Mouse (Mus musculus) T-helper 17 cell (primary cell): ENCODE measurements around the gene Cux2.

Experiments
- in situ Hi-C, 2 experiments: fragments of 300-600 bp; cut with MboI, MseI; formaldehyde crosslinking; loops; 1 replicate in 1 of 2; 2 replicates in 1 of 2; pipeline ENCODE4 v1.15.1; 2025; ENCODE audit warnings: high pct_unique_total_duplicates in 2 of 2

The Cux2 gene

DNA sequence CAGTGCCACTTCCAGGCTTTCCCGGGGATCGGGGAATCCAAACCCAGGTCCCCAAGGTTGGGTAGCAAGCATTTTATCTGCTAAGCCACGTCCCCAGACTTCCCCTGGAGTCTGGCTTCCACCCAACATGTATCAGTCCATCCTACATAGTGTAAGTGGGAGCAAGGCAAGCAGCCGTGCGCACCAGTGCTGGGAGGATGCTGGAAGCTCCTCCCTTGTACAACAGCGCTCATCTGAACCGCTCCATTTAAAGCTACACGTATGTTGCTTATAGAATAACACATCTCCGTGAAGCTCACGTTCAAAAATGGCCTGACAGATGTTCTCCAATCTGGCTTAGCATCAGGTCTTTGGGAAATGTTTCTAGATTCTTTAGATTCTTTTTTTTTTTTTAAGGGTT, 86.9 kb downstream of the Cux2 start:
- in situ Hi-C loops = no loop called here

GRCm38 (mm10) chr5:121962359-121962758, 87.5 kb downstream of the Cux2 start:
- in situ Hi-C loops = no loop called here

DNA sequence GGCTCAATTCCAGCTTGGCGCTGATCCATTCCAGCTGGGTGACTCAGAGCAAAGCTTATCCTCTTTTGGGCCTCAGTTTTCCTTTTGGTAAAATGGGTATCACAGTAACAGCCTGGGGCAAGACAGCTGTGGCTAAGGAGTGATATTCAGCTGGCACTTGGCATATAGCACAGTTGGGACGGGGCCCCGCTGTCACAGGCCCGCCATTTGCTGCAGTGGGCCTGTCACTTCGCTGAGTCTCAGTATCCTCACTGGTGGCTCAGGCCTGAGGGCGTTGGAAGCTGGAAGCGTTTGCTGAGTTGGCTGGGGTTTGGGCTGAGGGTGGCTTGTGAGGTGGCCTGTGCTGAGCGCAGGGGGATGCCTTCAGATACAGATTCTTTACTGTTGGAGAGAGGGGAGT, 88.6 kb downstream of the Cux2 start:
- in situ Hi-C loops = no loop called here

DNA sequence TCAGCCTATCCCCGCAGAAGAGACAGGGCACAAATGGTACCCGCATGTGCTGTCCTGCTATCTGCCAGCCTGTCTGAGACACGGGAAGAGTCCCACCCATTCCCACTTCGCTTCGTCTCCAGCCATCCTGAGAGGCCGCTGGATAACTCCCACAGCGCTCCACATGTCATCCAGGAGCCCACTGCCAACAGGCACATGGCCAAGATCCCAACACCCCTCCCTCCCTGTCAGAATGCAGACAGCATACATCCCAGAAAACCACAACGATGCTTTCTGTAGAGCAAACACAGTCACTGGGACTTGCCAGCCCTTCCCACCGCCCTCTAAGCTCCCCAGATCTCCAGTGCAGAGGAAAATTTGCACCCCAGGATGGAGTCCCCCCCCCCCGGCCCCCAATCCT, 90.2 kb downstream of the Cux2 start:
- in situ Hi-C loops = loop anchor here in 1 of 2 experiments (5.0 kb wide), 1 partner anchor 83 kb away; no protein-coding TSS in a partner anchor

- in situ Hi-C loops = loop anchor here in 1 of 2 experiments (5.0 kb wide), 1 partner anchor 84 kb away; no protein-coding TSS in a partner anchor
Observed at GRCm38 (mm10) chr5:121958551-121958950, 91.4 kb downstream of the Cux2 start.

DNA sequence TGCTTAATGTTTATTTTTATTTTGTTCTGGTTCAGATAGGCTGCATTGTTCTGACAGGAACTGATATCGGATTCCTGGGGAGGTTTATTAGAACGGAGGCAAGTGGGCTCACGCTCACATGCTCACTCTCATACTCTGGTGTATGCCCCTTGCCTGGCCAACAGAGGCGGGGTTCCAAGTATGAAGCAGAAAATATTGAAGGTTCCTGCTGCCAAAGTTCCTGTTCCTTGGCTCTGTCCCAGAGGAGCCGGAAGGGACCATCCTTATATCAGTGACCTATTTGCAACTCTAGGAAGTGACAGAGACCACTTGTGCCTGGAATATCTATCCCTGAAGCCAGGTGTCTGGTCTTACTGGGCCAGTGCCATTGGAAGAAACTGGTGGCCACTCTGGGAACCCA, 94.1 kb downstream of the Cux2 start:
- in situ Hi-C loops = loop anchor here in 1 of 2 experiments (5.0 kb wide), 1 partner anchor 86 kb away; no protein-coding TSS in a partner anchor

DNA sequence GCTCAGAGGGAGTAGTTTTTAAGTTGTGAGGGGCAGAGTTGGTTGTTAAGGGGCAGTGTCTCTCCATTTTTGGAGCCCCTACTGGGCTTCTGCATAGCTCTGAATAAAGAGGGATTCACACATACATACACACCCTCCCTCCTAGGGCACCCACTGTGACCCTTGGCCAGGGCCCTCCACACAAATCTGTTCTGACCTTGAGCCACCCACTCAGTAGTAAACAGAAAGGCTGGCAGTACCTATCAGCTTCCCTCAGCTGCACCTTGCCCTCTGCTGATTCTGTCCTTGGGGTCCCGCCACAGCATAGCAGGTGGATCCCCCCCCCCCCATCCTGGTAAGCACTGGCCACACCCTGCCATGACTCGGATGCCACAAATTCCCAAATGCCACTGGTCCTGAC, 99.7 kb downstream of the Cux2 start:
- in situ Hi-C loops = no loop called here

- in situ Hi-C loops = no loop called here
Observed at GRCm38 (mm10) chr5:121949050-121949443, 100.9 kb downstream of the Cux2 start.

DNA sequence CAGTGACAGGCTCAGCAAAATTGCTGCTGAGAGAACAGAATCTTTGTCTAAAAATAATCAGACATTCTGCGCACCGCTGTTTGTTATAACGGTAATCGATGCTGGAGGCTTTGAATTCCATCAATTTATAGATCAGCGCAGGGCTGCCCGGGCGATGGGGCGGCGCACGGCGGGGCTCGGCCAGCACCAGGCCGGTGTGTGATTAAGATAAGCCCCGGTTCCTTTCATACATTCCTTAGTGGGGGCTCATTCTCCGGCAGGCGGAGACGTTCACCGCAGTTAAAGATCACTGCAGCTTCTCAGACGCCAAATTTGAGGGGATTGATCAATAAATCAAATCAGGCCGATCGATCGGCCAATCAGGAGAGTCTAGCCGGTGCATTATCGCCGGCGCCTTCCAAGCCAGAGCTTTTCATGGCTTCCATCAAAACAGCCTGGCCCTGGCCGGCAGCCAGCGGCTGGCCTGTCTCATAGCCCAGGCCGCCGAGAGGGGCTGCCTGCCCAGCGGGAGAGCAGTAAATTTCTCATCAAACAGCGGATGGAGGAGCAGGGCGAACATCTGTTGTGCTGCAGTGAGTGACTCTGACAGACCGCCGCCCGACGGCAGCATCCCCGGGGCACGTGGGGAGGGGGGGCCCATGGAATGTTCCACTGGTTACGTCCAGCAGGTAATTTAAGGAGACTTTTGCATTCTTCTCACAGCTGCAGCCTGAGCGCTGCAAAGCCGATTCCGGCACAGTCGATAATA, 101.4 kb downstream of the Cux2 start:
- in situ Hi-C loops = no loop called here

DNA sequence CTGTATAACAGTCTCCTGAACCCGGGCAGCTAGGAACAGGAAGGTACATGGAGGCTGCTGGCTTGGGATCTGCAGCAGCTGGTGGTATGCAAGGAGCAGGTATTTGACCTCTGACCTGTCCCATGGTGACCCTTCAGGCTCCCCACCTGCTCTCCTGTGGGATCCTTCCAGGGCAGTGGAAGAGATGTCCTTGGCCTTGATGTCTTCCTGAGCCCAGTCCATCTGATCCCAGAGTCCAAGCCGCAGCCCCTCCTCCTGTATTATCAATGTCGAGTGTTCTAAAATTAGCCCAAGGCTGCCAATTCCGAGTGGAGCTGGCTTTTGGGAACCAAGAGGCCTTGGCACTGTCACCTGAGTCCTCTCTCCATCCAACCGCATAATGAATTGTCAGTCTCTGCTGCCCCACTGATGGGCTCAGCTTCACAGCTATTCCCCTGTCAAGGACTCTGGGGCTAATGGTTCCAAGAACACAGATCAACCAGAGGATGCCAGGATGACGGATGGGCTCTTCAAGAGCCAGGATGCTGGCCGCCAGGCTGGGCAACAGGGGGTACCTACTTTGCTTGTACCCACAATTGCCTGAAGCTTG, 103.2 kb downstream of the Cux2 start:
- in situ Hi-C loops = no loop called here

DNA sequence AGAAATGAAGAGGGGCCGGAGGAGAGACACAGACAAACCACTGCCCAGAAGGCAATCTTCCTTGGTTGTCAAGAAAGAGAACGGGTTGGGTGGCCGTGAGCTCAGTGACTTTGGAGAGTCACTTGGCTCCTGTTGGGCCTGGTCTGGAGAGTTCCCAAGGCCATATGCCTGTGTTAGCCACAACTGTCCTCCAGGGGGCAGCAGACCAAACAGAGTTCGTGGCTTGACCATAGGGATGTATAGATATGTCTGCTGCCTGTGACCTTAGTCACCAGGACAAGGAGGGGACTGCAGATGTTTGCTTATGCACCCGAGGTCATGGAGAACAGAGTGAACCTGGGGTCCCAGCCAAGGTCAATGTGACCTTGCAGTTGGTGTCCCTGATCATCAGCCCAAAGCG, 104.1 kb downstream of the Cux2 start:
- in situ Hi-C loops = no loop called here

- in situ Hi-C loops = no loop called here
Observed at GRCm38 (mm10) chr5:121944021-121944790, 105.7 kb downstream of the Cux2 start.

DNA sequence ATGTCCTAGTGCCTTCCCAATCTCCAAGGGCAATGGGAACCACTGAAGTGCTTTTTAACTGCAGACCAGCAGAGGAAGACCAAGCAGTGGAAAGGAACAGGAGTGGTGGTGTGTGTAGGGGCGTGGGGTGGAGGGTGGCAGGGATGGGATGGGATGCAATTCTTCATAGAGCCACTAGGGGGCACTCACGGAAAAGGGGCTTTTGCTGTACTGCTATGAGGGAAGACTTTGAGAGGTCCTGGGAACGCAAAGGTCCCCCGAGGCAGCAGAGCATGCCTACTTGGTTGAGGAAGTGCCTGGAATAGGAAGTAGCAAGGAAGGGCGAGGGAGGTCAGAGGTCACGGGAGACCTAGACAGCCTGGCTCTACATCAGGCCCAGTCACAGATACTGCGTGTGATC, 106.4 kb downstream of the Cux2 start:
- in situ Hi-C loops = no loop called here

DNA sequence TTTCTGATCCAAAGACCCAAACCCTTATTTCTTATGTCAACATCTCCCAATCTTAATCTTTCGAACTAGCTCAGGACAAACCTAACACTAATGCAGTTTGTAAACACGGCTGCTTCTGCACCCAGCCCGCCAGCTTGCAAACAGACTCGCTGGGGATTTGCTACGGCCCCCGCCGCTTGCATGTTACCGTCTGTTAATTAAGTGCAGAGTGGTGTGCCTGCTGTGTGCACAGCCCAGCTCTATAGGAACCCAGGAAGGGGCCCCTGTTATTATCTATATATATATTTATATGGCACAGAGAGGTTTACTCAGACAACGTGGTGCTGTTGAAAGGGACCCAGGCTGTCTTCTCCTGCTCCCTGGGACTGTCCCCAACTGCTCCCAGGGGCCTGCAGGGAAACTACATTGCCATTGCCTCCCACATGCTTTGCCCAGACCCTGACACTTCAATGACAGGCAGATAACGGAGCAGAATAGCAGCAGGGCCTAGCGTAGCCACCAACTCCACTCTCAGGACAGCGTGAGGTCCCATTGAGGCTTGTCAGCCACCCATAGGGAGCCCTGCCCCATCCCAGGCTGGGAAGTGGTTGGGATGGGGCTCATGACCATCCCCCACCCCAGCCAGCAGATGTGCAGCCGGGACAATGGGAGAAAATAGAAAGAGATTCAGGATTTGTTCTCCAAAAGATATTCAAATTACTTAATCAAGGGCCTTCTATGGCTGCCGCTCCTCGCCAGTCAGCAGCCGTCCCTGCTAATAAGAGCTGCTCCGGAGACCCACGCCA, 111.6 kb downstream of the Cux2 start:
- in situ Hi-C loops = no loop called here

DNA sequence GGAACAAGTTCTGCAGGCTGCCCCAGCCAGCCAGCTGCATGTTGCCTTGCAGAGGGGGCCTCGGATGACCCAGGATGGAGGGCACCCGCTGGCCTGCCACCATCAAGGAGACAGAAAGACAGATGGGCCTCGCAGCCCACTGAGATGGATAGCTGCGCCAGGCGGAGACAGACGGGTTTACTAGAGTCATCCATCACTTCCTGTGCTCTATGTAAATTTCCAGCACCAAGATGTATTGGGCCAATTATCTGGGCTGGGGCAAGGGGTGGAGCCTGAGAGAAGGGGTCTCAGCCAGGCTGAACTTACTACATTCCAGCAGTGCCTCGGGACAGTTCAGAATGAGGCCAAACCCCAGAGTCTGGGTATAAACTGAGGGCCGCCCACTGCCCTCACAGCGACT, 119.6 kb downstream of the Cux2 start:
- in situ Hi-C loops = no loop called here

DNA sequence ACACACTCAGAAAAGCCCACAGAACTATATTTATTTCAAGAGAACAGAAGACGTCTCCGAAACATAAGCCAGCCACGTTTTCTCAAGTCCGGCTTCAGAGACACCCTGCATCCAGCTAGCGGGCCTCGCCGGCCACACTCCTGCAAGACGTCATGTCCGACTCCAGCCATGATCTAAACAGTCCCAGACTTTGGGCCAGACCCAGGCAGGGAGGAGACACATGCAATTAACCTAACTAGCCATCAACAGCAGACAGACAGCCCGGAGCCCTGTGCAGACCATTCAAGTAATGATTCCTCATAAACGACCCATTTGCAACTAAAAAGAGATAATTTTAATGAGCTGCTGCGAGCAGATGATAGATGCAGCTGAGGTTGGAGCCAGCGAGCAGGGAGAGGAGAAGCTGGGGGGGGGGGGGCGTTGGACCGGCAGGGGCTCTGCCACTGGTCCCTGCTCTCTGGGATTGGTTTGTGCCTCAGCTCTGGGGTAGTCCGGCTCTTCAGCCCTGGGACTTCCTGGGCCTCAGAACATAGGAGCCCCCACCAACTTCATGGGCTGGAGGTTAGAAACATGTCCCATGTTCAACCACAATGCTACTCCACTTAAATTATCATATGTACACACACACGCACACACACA, 121.4 kb downstream of the Cux2 start:
- in situ Hi-C loops = no loop called here

DNA sequence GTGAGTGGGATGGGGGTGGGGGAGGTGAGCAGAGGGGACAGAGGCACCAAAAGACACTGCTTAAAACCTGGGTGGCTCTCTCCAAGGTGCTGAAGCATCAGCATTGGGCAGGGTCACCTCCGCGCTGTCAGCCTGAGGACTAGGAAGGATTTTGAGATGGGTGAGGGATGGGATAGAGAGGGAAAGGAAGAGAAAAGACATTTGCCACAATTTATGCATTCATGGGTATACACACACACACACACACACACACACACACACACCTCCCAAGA, 123.4 kb downstream of the Cux2 start:
- in situ Hi-C loops = no loop called here

DNA sequence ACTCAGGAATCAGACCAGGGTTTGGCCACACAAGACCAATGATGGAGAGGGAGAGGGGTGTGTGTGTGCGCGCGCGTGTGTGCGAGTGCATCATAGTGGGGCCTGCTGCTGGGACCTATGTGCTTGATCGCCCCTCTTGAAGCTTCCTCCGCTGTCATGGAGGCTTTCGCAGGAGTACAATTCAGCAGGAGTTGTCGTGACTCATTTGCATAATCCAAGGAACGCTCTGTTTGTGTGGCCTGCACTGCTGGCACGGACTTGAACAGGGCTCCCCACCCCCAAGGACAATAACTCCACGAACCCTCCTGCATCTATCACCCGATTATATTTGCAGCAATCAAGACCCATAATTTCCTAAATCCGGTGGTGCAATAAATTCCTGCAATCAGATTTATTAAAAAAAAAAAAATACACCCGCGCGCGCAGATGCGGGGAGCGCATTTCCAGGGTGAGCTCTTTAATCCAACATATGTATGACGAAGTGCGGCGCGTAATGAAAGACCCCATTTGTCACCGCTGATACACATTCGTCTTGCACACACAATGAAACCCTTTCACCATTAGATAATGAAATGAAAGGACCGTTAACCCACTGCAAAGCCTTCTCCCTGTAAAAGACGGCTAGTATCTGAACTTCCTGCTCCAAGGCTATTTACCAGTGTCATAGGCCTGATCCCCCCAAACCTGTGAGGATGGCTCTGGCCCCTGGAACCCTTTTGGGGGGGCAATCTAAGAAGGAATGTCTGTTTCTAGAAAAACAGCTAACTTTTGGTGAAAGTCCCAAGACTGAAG, 124.0 kb downstream of the Cux2 start:
- in situ Hi-C loops = no loop called here

GRCm38 (mm10) chr5:121925291-121925690, 124.6 kb downstream of the Cux2 start:
- in situ Hi-C loops = no loop called here

DNA sequence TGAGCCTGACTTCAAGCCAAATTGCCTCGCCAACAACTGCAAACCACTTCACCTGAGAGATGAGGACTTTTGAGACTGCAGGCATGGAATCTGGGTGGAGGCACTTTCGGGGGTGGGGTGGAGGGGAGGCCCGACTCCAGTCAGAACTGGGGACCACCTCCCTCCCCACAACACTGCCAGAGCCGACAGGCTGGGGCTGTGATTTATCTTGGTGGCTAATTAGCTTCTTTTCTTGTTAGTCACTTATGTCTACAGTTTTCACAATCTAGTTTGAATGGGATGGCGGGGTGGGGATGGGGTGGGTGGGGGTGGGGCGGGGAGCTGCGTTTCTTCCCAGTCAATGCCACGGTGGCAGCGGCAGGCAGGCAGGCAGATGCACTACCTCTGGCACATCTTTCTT, 125.5 kb downstream of the Cux2 start:
- in situ Hi-C loops = no loop called here
